Mouse (Mus musculus) MEL (cell line): ENCODE results near the gene Dnah14.

Source experiments
- KAT2A ChIP-seq: conservative IDR thresholded peaks from 2 replicates; pipeline ENCODE4 v1.6.1; 2012; ENCODE audit warnings: low read depth, low read length, improper control_type of control experiment, inconsistent platforms
- MYC ChIP-seq: IDR thresholded peaks from 2 replicates; pipeline ENCODE4 v1.6.1; 2011; ENCODE audit warnings: low read depth, mild to moderate bottlenecking, low read length, improper control_type of control experiment, moderate library complexity
- NELFE ChIP-seq: IDR thresholded peaks from 2 replicates; pipeline ENCODE4 v1.6.1; 2011; ENCODE audit warnings: low read depth, low read length, improper control_type of control experiment
- POLR2AphosphoS2 ChIP-seq: IDR thresholded peaks from 2 replicates; pipeline ENCODE4 v1.6.1; 2011; ENCODE audit warnings: low read length, improper control_type of control experiment

DNA sequence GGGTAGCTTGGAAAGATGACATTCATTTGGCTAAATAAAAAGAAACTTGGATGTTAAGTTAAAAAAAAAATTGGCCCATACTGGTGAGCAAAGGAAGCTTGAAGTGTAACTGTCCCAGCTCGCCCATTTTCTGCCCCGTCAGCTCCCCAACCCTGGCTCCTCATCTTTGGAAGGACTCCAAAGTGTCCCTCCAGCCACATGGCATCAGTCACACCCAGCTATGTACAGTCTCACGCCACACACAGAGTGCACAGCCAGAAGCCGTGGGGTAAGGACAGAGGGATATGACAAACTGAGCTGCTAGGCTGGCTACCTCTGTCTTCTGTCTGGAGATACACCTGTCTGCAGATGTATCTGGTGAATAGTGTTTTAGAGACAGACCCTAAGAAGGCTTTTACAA, 224.3 kb downstream of the Dnah14 start:
- no peak for TF ChIP-seq KAT2A
- no peak for TF ChIP-seq NELFE
- no peak for TF ChIP-seq POLR2AphosphoS2
- no peak for TF ChIP-seq MYC
